Mouse (Mus musculus) retina, postnatal 1 day (tissue): ENCODE data around the gene Zscan4d.
"Not testable (repeated sequence)": the region's sequence is repeated elsewhere in the genome, so short reads cannot be mapped to it uniquely, and the experiment has no call there.

Source experiments
- DNase-seq: peaks from one replicate; pipeline ENCODE4 v3.0.0-alpha.2; 2012

The Zscan4d gene

DNA sequence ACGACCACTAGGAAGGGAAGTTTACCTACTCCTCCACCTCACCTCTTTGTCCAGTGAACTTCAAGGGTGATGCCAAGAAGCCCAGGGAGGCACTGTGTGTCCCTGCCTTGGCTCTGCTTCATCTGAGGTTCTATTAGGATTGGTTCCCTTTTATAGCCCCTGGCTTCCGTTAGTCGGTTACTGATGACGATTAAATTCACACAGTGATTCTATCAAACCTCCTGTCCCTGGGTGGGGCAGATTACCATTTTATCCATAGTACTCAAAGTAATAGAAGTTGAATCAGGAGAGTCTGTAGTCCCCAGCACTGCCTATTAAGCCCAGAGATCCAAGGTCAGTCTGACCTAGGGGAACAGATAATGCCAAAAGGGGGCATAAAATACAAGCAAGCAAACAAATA is at the start of gene Zscan4d:
Gene Zscan4d (minus strand): TSS at position 101 of the 400 bp plus-strand sequence.
- not testable (repeated sequence) for DNase-seq

GRCm38 (mm10) chr7:11158036-11158435 is 7.9 kb downstream of the Zscan4d start:
- not testable (repeated sequence) for DNase-seq
